Mouse (Mus musculus) ES-Bruce4 (cell line): ENCODE measurements around the gene Kalrn.

Experiments
- CTCF ChIP-seq: IDR thresholded peaks from one replicate; pipeline ENCODE4 v1.8.1; 2011; ENCODE audit warnings: low read depth, low read length
- EP300 ChIP-seq: IDR thresholded peaks from 2 replicates; pipeline ENCODE4 v1.6.1; 2011; ENCODE audit warnings: low read depth, low read length; ENCODE audit not compliant: insufficient read depth
- POLR2A ChIP-seq: IDR thresholded peaks from one replicate; pipeline ENCODE4 v1.8.1; 2011; ENCODE audit warnings: low read length; ENCODE audit not compliant: insufficient read depth

- no peak for TF ChIP-seq POLR2A
- TF ChIP-seq CTCF, result no peak
- no peak for TF ChIP-seq EP300
Observed at GRCm38 (mm10) chr16:34094446-34095092, 478.8 kb downstream of the Kalrn start.
